ENCODE assay signal across 10 mouse cellular contexts in genomic region chr3:85571276-85571675, GRCm38 (mm10). TPM values are rescaled to one million over a fixed set of nuclear protein-coding genes. Genes with fewer than 3 reads are reported as not detected.
DNase-seq lines count a peak whose midpoint lies in the region; ATAC-seq and TF ChIP-seq lines count a peak whose summit lies in the region.
"Had no signal": no experiment of that assay in that cellular context is flagged by ENCODE, and none has a peak within 500 bp of the region (broad histone marks: within the 10 kb centered on the region; RNA-seq: fewer than 3 reads in every experiment).

No protein-coding gene starts in this region.

- TF ChIP-seq POLR2A in myocyte (IDR thresholded peaks at IDR 0.05; ENCODE audit: insufficient read length, low read depth) = no peak

- DNase-seq in midbrain, embryonic 11.5 days (ENCODE audit: low spot score, missing footprints) = peak; percentile 86
- DNase-seq in Muller cell, postnatal 12 days (ENCODE audit: inconsistent ontology term) = peak; percentile 80
- DNase-seq in cerebellum, adult 9-10 months = peak; percentile 87
- peak; percentile 8 for DNase-seq in gastrocnemius, postnatal 25 days
- peak; percentile 82 for DNase-seq in left cerebral cortex, adult 11 months (ENCODE audit: low spot score)

- ATAC-seq in midbrain, embryonic 11.5 days (ENCODE audit: low FRiP score) = no peak
- ATAC-seq in midbrain, embryonic 16.5 days = no peak
- no peak for ATAC-seq in megakaryocyte-erythroid progenitor cell, adult 5-6 weeks (replicated peaks; ENCODE audit: low FRiP score, low TSS enrichment, poor library complexity, severe bottlenecking)

- no peak overlapping the region for H3K27ac ChIP-seq in midbrain, embryonic 11.5 days (ENCODE audit: low read depth, low read length)
- H3K27ac ChIP-seq in midbrain, embryonic 16.5 days (ENCODE audit: low read length) = no peak overlapping the region
- H3K27ac ChIP-seq: midbrain, embryonic 12.5 days had no signal

- H3K9ac ChIP-seq in midbrain, embryonic 11.5 days (ENCODE audit: low read length) = no peak overlapping the region
- H3K9ac ChIP-seq in midbrain, embryonic 16.5 days (ENCODE audit: low read depth, low read length) = no peak overlapping the region
- H3K9ac ChIP-seq: midbrain, embryonic 12.5 days had no signal

- no peak overlapping the region for H3K4me3 ChIP-seq in midbrain, embryonic 11.5 days (ENCODE audit: low read depth, low read length)
- no peak overlapping the region for H3K4me3 ChIP-seq in midbrain, embryonic 16.5 days (ENCODE audit: low read depth, low read length)
- no peak overlapping the region for H3K4me3 ChIP-seq in myocyte
- H3K4me3 ChIP-seq: erythroblast, embryonic 14.5 days; midbrain, embryonic 12.5 days had no signal

- WGBS in midbrain, embryonic 11.5 days = 71% methylated on average over 2 of the region's 2 CpGs
- 49% methylated on average over 2 of the region's 2 CpGs for WGBS in midbrain, embryonic 16.5 days

- no peaks in the 10 kb centered on the region for H3K79me2 ChIP-seq in myocyte (ENCODE audit: control insufficient read depth, insufficient read depth)

- H3K27me3 ChIP-seq in midbrain, embryonic 11.5 days (ENCODE audit: control insufficient read depth, insufficient read depth, low read length) = no peaks in the 10 kb centered on the region
- H3K27me3 ChIP-seq in midbrain, embryonic 16.5 days (ENCODE audit: control insufficient read depth, insufficient read depth, low read depth, low read length) = no peaks in the 10 kb centered on the region
- no peaks in the 10 kb centered on the region for H3K27me3 ChIP-seq in myocyte (ENCODE audit: control insufficient read depth, insufficient read depth, insufficient read length)
- H3K27me3 ChIP-seq: midbrain, embryonic 12.5 days had no signal

- H3K4me1 ChIP-seq in midbrain, embryonic 11.5 days (ENCODE audit: control insufficient read depth, insufficient read depth, low read length) = no peaks in the 10 kb centered on the region
- peaks cover 1% of the 10 kb centered on the region; the same call in 1 of the 2 replicates for H3K4me1 ChIP-seq in midbrain, embryonic 16.5 days (ENCODE audit: control insufficient read depth, insufficient read depth, low read length)

- no peaks in the 10 kb centered on the region for H3K36me3 ChIP-seq in midbrain, embryonic 11.5 days (ENCODE audit: control insufficient read depth, insufficient read depth, low read length)
- no peaks in the 10 kb centered on the region for H3K36me3 ChIP-seq in midbrain, embryonic 16.5 days (ENCODE audit: control insufficient read depth, insufficient read depth, low read length)
- no peaks in the 10 kb centered on the region for H3K36me3 ChIP-seq in myocyte (ENCODE audit: control insufficient read depth, insufficient read depth)
- H3K36me3 ChIP-seq: midbrain, embryonic 12.5 days had no signal

- H3K4me2 ChIP-seq in midbrain, embryonic 11.5 days = no peak overlapping the region
- H3K4me2 ChIP-seq in midbrain, embryonic 16.5 days (ENCODE audit: low read length) = no peak overlapping the region
- peak overlapping the region; percentile 44 for H3K4me2 ChIP-seq in myocyte (ENCODE audit: low read depth)
- H3K4me2 ChIP-seq: midbrain, embryonic 12.5 days had no signal

- no peak overlapping the region for H3ac ChIP-seq in myocyte (ENCODE audit: control insufficient read depth, insufficient read length)

- no peaks in the 10 kb centered on the region for H3K9me3 ChIP-seq in midbrain, embryonic 11.5 days (ENCODE audit: control insufficient read depth, low read length)
- H3K9me3 ChIP-seq in midbrain, embryonic 16.5 days (replicated peaks; ENCODE audit: control insufficient read depth, low read length, poor library complexity, severe bottlenecking) = no peaks in the 10 kb centered on the region
- H3K9me3 ChIP-seq: midbrain, embryonic 12.5 days had no signal

TF ChIP-seq in myocyte, 11 proteins besides CTCF, POLR2A, EP300 and RAD21:
- no peak for TF ChIP-seq REST (IDR thresholded peaks at IDR 0.05; ENCODE audit: insufficient read depth, insufficient read length)
- TF ChIP-seq CEBPB (IDR thresholded peaks at IDR 0.05; ENCODE audit: insufficient read depth, poor library complexity, severe bottlenecking) = peak; percentile 99
- peak; percentile 3 for TF ChIP-seq USF1 (IDR thresholded peaks at IDR 0.05; ENCODE audit: low read depth)
TF ChIP-seq in myocyte: peak in this region for 2.

RNA-seq across cellular contexts. Expression of gene Gatb, which starts 2.6 kb away (rescaled TPM):
- 22.2 and 23.2 TPM in 2 replicates for polyA plus RNA-seq in midbrain, embryonic 11.5 days (2014; fragmentation: Nextera tagmentation; extraction: Ambion mirVana)
- polyA plus RNA-seq in midbrain, embryonic 16.5 days (2015; fragmentation: Nextera tagmentation; extraction: Ambion mirVana) = 23.1 and 23.2 TPM in 2 replicates
- total RNA-seq in gastrocnemius, postnatal 25 days (2021) = 10 to 100 TPM; 13.7 to 16.8 TPM
- 14.3 TPM for polyA plus RNA-seq in myocyte (2012; fragmentation: generic; extraction: Trizol)
- 9.1 and 12.7 TPM in 2 replicates for total RNA-seq in megakaryocyte-erythroid progenitor cell, adult 5-6 weeks (2014; fragmentation: Nextera tagmentation)
- total RNA-seq in megakaryocyte-erythroid progenitor cell, adult 5-6 weeks (2017) = 8.4 and 11.4 TPM in 2 replicates

Comparison
In these comparisons a context has a peak if more than half of its experiments do, and no peak if none do; other contexts are left out.
1. DNase-seq: peak in every context shown above with its lines; median percentile 87 in cerebellum, adult 9-10 months; 86 in midbrain, embryonic 11.5 days; 82 in left cerebral cortex, adult 11 months; 80 in Muller cell, postnatal 12 days; 8 in gastrocnemius, postnatal 25 days.